Mouse (Mus musculus) yolk sac, embryonic 10.5 days (tissue): Measurements from ENCODE around the gene Ttpal.
"Not testable (repeated sequence)": the region's sequence is repeated elsewhere in the genome, so short reads cannot be mapped to it uniquely, and the experiment has no call there.

Experiments used
- DNase-seq: peaks from one replicate; pipeline ENCODE4 v3.0.0-alpha.2; 2017; ENCODE audit warnings: low spot score

Gene Ttpal

DNA sequence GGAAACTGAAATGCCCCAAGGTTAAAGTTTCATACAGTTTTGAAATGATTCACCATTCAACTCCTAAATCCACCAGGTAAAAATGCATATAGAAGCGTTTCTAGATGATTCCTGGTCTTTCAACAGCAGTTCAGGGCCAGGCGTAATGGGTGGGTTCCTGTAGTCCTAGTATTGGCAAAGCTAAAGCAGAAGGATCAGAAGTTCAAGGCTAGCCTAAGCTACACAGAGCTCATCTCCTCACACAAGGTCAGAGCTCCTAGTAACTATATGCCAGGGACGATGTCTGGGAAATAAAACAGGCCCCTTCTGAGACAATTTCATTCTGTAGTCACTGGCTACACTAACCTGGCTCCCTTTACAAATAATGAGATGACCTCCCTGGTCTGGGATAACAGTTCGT, 29.1 kb downstream of the Ttpal start:
- no peak for DNase-seq

DNA sequence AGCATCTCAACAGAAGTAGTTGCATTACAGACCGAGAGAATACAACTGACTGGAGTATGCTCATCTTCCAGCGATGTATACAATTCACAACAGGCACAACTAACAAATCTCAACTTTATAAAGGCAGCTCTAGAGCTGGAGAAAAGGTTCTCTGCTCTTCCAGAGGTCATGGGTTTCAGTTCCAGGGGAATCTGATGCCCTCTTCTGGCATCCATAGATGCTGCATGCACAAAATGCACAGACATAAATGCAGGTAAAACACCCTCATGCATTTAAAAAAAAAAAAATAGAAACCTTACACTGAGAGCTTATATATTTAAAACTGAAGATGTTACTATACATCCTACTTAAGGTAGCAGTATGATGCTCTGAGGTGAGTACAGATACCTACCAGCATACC, 29.6 kb downstream of the Ttpal start:
- DNase-seq: no peak

DNA sequence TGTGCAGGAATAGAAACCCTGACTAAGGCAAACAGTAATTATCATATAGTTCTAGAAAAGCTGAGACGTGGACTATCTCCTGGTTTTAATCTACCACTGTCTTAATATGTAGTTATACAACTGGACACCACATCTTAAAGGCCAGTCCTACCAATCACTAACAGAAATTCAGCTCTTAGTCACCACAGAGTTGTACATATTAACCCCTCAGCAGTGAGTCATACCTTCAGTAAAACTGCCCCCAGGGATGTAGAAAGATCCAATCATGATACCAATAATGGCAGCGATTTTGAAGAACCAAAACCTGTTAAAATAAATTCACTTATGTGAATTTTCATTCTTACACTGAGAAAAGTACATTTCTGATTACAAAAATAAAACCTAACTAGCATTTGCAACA, 32.1 kb downstream of the Ttpal start:
- no peak for DNase-seq

DNA sequence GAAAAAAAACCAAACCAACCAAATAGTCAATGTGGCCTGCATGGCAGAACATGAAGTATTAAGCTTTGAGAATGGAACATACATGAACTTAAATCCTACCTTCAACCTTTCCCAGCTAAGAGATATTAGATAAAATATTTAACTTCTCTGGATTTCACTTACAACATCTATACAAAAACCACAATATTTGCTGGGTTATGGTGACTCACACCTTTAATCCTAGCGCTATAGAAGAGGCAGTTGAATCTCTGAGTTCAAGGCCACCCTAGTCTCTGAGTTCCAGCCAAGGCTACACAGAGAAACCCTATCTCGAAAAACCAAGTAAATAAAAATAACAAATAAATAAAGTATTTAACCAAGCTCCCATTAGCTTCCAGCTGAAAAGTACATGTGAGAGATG, 33.9 kb downstream of the Ttpal start:
- no peak for DNase-seq

DNA sequence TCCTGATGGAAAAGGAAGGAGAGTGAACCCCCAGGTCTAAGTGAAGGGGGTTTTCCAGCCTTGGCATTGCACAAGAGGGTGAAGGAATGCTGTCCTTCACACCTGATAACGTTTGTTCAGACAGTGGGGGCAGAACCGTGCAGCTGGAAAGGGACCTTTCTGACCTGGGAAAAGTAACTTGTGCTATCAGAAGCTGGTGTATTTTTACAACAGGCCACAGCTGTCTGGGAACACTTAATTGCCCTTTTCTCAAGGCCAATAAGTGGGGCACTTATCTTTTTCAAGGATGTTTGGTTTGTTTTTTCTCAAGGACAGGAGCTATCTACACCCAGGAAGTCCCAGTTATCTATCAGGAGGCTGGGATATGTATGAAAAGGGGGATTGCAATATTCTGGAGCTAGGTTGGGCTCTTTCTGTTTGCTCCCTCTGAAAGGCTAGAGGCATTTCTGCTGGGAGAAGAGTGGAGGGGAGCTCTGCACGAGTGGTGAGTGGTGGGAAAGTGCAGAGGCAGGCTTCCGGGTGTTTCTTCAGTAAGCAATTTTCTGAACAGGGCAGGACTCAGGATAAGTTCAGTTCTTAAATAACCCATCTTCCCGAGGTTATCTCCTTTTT, 35.6 kb downstream of the Ttpal start:
- peak; percentile 48 for DNase-seq

DNA sequence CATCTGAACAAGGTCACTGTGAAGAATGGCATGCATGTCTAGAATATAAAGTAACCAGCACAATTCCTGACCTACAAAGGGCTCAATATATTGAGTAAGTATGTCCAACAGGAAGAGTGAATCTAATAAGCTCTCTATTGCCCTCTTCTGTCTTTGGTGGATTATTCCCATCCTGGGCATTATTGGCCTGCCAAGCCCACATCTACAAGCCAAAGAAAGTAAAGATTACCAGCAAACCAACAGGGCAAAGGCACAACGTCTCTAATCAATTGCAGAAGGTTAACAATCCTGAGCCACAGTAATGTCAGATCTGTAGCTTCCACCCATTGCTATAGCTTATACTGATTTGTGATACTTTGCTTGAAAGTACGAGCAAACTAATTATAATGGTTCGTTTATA, 38.4 kb downstream of the Ttpal start:
- no peak for DNase-seq

DNA sequence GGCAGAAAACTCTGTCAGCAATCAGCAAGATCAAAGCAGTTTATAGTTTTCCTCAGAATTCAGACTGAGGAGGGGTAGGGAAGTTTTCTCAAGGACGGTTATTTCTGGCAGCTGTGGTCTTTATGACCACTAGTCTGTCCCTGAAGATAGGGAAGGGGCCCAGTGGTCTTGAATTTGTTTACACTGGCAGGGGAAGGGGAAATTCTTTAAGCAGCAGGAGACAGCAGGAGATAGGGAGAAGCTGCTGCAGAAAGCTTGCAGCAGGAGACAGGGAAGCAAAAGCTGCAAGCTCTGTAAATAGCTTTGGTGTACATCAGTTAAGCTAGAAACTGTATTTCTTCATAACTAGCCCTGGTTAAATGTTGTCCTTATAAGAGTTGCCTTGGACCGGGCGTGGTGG, 39.6 kb downstream of the Ttpal start:
- DNase-seq: no peak

DNA sequence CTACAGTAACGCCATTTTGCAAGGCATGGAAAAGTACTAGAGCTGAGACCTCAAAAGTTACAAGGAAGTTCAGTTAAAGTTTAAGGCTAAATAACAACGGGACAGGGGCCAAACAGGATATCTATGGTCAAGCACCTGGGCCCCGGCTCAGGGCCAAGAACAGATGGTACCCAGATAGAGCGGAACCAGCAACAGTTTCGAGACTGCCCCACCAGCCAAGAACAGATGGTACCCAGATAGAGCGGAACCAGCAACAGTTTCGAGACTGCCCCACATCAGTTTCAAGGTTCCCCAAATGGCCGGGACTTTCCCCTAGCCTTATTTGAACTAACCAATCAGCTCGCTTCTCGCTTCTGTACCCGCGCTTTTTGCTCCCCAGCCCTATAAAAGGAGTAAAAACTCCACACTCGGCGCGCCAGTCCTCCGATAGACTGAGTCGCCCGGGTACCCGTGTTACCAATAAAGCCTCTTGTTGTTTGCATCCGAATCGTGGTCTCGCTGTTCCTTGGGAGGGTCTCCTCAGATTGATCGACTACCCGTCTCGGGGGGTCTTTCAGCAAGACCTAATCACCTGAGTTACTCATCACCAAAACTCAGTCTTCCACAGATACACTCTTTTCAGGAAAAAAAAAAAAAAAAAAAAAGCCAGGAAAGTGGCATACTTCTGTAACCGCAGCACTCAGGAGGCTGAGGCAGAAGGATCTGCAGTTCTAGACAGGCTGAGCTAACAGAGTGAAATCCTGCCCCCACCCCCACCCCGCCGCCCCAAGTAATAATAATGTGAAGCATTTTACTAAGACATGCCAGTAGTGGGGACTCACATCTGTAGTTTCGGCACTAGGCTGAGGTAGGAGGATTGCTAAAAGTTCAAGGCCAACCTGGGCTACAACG, 40.8 kb downstream of the Ttpal start:
- DNase-seq: peak; percentile 49

DNA sequence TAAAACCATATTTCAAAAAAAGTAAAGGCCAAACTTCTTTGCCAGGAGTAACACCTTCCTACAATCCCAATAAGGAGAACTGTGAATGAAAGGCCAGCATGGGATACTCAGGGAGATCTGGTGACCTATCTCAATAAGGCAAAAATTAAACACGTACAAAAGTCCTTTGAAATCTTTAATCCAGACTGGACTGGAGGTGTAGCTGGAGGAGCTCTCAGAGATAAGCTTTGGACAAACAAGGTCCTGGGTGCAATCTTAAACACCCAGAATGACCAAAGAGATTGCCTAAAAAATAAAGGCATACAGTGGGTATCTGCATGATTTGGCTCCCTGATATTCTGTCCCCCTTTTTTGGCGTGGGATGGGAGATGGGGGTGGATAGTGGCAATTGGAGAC, 41.5 kb downstream of the Ttpal start:
- DNase-seq: no peak

DNA sequence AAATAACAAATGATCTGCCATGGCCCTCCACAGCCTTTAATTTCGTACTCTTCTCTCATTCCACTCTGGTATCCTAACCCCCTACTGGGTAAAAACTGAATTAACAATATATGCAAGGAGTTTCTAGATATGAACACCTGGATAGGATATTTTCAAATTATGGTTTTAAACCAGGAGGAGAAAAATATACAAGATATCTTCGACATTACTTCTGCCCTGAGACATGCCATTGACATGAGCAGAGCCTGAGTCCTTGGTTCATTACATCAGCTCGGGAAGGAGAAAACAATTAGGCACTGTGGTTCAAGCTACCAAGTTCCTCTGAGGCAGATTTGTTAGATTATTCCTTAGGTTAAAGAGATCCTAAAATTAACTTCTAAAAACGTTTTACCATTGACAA, 41.9 kb downstream of the Ttpal start:
- DNase-seq: no peak

DNA sequence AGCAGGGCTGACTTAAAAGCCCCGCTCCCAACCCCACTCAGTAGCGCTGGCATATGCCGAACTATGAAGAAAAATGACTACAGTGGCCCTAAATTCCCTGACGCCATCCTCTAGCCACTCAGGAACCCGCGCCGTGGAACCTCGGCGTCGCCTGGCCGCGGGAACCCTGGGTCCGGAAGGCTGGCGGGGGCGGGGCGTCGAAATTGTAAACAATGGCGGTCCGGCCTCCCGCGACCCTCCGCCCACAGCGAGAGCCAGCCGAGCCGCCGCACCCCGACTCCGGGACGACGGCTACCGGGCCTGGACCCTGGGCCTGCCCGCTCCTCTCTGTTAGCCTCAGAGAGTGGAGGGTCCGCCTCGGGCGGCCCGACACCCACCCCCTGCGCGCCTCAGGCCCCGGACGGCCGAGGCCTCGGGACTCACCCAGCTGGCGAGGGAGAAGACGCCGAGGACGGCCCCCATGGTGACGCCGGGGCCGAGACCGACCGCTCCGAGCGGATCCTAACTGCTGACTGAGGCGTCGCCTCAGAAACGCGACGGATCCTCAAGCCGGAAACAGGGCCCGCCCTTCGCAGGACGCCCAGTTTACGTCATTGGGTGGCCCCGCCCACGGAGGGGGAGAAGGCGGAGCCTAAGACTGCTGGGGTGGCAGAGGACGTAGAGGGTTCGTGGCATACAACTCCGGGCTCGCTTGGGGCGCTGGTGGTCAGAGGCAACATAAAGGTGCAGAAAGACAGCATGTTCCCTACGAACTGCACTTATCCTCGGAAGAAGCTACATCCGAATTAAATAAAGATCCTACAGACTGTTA, 42.7 kb downstream of the Ttpal start, which contains the start of gene Serinc3:
Gene Serinc3, minus strand, starts transcription at position 557 of the 811 bp plus-strand sequence.
- DNase-seq: peak; percentile 97

DNA sequence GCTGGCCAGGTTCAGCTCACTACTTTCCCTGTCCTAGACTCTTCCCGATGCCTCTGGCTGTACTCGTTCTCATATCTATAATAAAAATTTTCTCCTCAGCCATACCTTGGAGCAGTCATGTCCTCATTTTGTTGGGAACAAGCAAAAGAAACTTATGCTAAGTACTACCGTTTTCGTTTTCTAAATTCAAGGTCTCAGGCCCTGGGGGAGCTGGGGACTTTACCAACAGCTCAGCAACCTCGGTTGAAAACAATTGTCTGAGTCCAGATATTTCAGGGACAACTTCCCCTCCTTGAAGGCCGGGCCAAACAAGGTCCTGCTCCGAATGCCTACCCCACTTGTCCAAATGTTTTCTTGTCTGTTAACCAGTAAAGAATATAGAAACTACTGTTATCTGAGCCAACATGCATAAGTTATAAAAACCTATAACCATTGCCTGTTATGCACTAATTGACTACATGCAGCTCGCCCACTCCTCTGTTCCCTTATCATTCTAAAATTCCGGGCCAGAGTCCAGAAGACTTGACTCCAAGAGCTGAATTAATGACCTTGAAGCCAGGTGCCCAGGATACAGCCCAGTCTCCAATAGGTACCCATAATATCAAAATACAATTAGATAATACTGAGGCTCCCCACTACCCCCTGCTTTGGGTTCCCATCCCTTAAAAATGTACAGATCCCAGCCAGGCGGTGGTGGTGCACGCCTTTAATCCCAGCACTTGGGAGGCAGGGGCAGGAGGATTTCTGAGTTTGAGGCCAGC, 43.8 kb downstream of the Ttpal start:
- no peak for DNase-seq

DNA sequence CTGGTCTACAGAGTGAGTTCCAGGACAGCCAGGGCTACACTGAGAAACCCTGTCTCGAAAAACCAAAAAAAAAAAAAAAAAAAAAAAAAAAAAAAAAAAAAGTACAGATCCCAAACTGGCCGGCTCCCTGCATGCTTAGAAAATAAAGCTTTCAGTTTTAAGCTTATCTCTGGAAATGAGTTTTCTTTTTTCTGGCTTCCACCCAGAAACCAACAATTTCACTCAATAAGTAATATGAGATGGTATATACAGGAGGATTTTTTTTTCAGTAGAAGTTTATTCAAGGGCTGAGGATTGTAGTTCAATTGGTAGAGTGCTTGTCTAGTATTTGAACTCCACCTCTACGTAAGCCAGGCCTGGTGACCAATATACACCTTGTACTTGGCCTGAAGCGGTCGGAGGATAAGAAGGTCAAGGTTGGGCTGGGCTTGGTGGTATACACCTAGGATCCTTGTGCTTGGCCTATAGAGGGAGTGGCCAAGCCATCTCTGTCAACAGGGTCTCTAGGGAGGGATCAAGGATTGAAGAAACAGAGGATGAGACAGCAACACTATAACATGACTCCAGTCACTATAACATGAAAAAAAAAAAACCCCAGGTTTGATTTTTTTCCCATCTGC, 44.5 kb downstream of the Ttpal start:
- no peak for DNase-seq

DNA sequence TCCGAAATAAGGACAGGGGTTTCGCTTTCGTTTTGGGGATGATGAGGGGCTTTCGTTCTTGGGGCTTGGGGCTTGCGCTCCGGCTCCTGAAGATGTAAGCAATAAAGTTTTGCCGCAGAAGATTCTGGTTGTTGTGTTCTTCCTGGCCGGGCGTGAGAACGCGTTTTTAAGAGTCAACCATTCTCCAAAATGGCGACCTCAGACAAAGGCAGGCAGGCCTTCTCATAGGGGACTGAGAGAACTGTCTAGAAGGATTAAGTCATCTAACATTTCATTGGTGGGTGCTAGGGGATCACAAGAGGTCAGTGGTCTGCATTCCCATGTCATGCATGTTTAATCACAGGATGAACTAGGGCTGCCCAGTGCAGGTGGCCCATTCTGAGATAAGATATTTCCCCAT, 53.6 kb downstream of the Ttpal start:
- not testable (repeated sequence) for DNase-seq

DNA sequence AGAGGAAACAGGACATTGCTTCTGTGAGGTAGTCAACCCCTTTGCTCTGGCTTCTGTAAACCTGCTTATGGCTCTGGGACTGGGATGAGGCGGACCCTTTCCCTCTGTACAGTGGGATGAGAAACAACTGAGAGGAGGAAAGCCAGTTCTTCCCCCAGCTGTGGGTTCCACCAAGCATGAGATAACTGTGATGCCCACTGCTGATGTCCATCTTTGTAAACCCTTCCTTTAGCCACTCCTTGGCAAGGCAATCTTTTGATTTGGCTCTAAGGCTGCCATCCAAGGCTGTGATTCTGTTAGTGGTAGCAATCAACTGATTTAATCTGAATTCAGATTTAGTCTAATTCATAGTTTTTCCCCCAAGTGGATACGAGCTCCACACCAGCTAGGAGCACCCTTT, 55.4 kb downstream of the Ttpal start:
- DNase-seq: no peak

DNA sequence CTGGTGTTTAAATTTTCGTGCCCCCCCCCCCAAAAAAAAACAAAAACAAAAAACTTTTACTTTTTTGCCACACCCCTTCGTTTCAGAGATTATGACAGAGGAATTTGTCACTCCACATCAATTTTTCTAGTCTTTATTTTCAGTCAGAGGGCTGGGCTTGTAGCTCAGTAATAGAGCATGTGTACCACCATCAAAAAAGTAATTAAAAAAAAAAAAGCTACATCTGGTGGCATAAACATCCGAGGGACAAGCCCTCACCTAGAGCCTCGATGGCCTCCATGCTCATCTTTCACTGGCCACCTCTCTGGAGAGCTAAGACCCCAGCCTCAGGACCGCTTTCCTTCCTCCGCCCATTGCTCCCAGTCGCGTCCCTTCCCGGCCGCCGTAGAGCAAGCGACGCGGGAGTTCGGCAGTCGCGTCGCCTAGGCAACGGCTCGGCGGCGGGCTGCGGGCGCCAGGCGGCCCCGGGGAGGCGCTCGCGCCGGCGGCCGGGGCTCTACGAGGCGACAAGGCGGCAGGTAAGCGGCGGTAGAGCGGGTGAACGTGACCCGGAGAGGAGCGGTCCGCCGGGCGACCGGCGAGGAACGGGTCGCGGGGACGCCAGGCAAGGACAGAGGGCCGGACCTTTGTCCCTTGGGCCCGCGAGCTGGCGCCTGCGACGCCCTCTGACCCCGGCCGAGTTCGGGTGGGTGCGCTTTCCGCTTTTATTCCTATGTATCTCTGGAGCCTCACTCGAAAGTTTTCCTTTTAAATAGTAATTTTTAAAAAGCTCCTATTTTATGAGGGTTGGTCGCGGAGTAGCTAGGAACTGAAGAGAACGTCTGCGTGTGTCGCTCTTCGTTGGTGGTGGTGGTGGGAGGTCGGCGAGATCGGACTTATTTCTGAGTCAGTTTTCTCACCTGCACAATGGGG, 56.1 kb downstream of the Ttpal start, which contains the start of gene Pkig:
Gene Pkig, plus strand, starts transcription at position 412 of the 912 bp plus-strand sequence.
- peak; percentile 84 for DNase-seq

DNA sequence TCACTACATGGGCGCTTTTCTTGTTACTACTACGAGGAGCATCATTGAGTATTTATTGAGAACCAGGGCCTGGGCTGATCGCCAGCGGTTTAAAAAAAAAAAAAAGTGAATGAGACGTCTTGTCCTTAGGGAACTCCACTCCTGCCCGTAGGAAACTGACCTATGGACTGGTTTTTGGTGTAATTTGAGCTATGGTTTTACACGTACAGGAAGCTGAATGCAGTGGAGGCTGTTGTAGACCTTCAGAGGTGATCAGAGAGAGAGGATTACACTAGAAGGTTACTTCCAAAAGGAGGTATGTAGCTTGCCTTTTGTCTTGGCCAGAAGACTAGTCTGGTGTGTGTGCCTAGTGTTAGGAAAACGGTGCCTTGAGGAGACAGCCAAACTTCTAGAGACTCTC, 56.8 kb downstream of the Ttpal start:
- DNase-seq: no peak

DNA sequence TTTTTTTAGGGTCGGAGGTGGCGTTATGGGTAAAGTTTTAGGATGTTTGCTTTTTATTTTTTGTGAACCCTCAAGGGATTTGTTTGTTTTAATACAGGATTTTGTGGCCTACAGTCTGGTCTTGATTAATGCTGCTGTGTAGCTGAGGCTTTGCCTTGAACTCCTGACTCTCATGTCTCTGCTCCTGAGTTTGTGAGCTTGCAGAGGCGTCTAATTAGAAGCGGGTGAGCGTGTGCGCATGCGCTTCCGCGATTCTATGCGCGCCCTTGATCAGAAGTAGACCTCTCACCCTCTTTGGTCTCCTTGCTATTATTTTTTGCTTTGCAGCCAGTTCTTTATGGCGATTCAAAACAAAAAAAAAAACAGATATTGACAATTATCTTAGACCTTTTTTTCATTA, 57.3 kb downstream of the Ttpal start:
- DNase-seq: no peak

DNA sequence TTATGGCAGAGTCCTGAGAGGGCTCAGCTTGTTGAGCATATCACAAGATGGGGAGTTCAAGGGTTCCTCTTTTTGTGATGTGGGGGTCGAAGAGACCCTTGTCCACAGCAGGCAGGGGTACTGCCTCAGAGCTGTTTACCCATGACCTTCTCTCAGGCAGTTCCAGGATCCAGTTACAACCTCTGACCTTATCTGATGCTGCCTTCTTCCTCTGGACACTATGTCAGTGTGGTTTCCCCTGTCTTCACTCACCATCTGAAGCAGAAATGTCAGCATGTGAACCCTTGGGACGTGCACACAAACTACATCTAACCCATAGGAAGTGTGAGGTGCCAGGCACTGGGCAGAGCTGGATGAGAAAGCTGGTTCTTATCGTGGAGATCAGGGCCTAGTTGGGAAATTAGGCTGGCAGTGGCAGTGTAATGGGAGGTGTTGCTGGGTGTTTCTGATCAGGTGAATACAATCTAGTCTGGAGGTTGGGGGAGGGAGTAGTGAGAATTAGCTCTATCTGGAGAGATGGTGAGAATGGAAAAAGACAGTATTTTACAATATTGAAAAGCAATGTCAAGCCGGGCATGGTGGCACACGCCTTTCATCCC, 58.1 kb downstream of the Ttpal start:
- no peak for DNase-seq

DNA sequence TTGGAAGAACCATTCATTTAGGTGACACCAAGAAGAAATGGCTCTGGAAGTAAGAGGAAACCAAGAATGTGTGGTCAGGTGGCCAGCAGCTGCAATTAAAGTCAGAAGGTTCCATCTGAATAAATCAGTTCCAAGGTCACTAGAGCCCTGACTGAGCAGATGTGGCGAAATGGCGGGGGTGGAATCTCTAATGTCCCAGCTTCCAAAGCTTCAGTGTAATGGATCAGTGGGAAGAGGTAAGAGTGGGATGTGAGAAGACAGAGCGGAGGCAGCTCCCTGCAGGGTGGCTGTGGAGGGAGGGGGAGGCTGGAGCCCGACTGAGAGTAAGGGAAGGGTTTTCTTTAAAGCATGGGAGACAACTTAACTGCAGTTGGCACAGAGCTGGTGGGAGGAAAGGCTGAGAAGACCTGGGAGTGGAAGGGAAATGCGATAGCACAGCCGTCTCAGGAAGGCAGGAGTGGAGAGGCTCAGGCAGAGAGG, 59.3 kb downstream of the Ttpal start:
- DNase-seq: no peak
